ENCODE assay signal across 12 mouse cellular contexts in genomic region chr1:133265114-133265766, GRCm38 (mm10). TPM values are rescaled to one million over a fixed set of nuclear protein-coding genes. Genes with fewer than 3 reads are reported as not detected.
DNase-seq lines count a peak whose midpoint lies in the region; ATAC-seq and TF ChIP-seq lines count a peak whose summit lies in the region.
"Had no signal": no experiment of that assay in that cellular context is flagged by ENCODE, and none has a peak within 500 bp of the region (broad histone marks: within the 10 kb centered on the region; RNA-seq: fewer than 3 reads in every experiment).

No protein-coding gene starts in this region.

- no peak for TF ChIP-seq POLR2A in MEL (IDR thresholded peaks at IDR 0.05; ENCODE audit: control insufficient read depth in 1 of 2, insufficient read depth in 1 of 2, low read depth in 1 of 2, low read length in 2 of 2, poor library complexity in 1 of 2)

- H3K4me3 ChIP-seq in hindbrain, embryonic 13.5 days = no peak overlapping the region
- no peak overlapping the region for H3K4me3 ChIP-seq in hindbrain, embryonic 16.5 days (ENCODE audit: low read length)
- H3K4me3 ChIP-seq in MEL (ENCODE audit: control insufficient read depth in 1 of 2, insufficient read depth in 1 of 2, low read depth in 2 of 2, low read length in 2 of 2) = no peak overlapping the region
- H3K4me3 ChIP-seq in liver, embryonic 16.5 days (ENCODE audit: low read depth, low read length) = no peak overlapping the region
- H3K4me3 ChIP-seq: embryonic facial prominence, embryonic 12.5 days; midbrain, embryonic 12.5 days had no signal

- no peaks in the 10 kb centered on the region for H3K79me2 ChIP-seq in MEL (ENCODE audit: control insufficient read depth, insufficient read depth, low read length, poor library complexity)

- intact Hi-C loops in left cerebral cortex, postnatal 4 days (cut with DNase I) = loop anchor here (10.0 kb wide), 1 partner anchor 80 kb away; no protein-coding TSS in a partner anchor

- no peaks in the 10 kb centered on the region for H3K9me3 ChIP-seq in hindbrain, embryonic 13.5 days
- no peaks in the 10 kb centered on the region for H3K9me3 ChIP-seq in hindbrain, embryonic 16.5 days (ENCODE audit: control insufficient read depth, low read length)
- no peaks in the 10 kb centered on the region for H3K9me3 ChIP-seq in MEL (replicated peaks; ENCODE audit: insufficient read depth, low read length)
- H3K9me3 ChIP-seq in liver, embryonic 16.5 days (replicated peaks; ENCODE audit: control insufficient read depth, low read length) = no peaks in the 10 kb centered on the region
- H3K9me3 ChIP-seq: embryonic facial prominence, embryonic 12.5 days; midbrain, embryonic 12.5 days had no signal

- no peak overlapping the region for H3K9ac ChIP-seq in hindbrain, embryonic 13.5 days
- H3K9ac ChIP-seq in hindbrain, embryonic 16.5 days (ENCODE audit: low read depth, low read length) = no peak overlapping the region
- H3K9ac ChIP-seq in MEL (ENCODE audit: control insufficient read depth, low read depth, low read length, poor library complexity, severe bottlenecking) = no peak overlapping the region
- no peak overlapping the region for H3K9ac ChIP-seq in liver, embryonic 16.5 days (ENCODE audit: low read depth, low read length)
- H3K9ac ChIP-seq: embryonic facial prominence, embryonic 12.5 days had no signal

- TF ChIP-seq EP300 in MEL (IDR thresholded peaks at IDR 0.05; ENCODE audit: low read depth in 1 of 2, low read length in 2 of 2) = no peak

- ATAC-seq in hindbrain, embryonic 13.5 days (ENCODE audit: low FRiP score) = no peak
- no peak for ATAC-seq in hindbrain, embryonic 16.5 days
- peak; percentile 77 for ATAC-seq in liver, embryonic 16.5 days (ENCODE audit: low read depth)

- no peak for TF ChIP-seq RAD21 in MEL (IDR thresholded peaks at IDR 0.05; ENCODE audit: low read depth, low read length)

- peaks cover 57% of the 10 kb centered on the region for H3K4me1 ChIP-seq in hindbrain, embryonic 13.5 days (replicated peaks)
- peaks cover 6% of the 10 kb centered on the region for H3K4me1 ChIP-seq in hindbrain, embryonic 16.5 days (ENCODE audit: control insufficient read depth, insufficient read depth, low read depth, low read length)
- peaks cover 0 to 3% of the 10 kb centered on the region in 2 experiments; a peak in 1 of 4 replicates for H3K4me1 ChIP-seq in MEL (ENCODE audit: control insufficient read depth in 1 of 2, insufficient read depth in 2 of 2, low read length in 2 of 2)
- H3K4me1 ChIP-seq in liver, embryonic 16.5 days (ENCODE audit: control insufficient read depth, low read depth, low read length) = peaks cover 24% of the 10 kb centered on the region

- H3K4me2 ChIP-seq in hindbrain, embryonic 13.5 days = no peak overlapping the region
- H3K4me2 ChIP-seq in hindbrain, embryonic 16.5 days (ENCODE audit: low read length) = no peak overlapping the region
- no peak overlapping the region for H3K4me2 ChIP-seq in liver, embryonic 16.5 days (ENCODE audit: low read depth, low read length)
- H3K4me2 ChIP-seq: embryonic facial prominence, embryonic 12.5 days; midbrain, embryonic 12.5 days had no signal

- H3K27ac ChIP-seq in hindbrain, embryonic 13.5 days = peak overlapping the region; percentile 58
- no peak overlapping the region for H3K27ac ChIP-seq in hindbrain, embryonic 16.5 days (ENCODE audit: low read depth, low read length)
- H3K27ac ChIP-seq in MEL (ENCODE audit: control insufficient read depth, low read depth, low read length) = no peak overlapping the region
- peak overlapping the region; percentile 66 for H3K27ac ChIP-seq in liver, embryonic 16.5 days (ENCODE audit: low read length)
- H3K27ac ChIP-seq: embryonic facial prominence, embryonic 12.5 days had no signal

- peak; percentile 21 for DNase-seq in MEL (ENCODE audit: low read depth, low spot score)
- peak; percentile 75 for DNase-seq in kidney, adult 18-20 months
- DNase-seq in cerebellum, adult 11 months = no peak
- no peak for DNase-seq in left cerebral cortex, postnatal 4 days
- no peak for DNase-seq in layer of hippocampus, adult 18-20 months (ENCODE audit: low spot score in 2 of 2)
- DNase-seq: gastrocnemius, postnatal 36 days had no signal

- peaks cover 78% of the 10 kb centered on the region for H3K36me3 ChIP-seq in hindbrain, embryonic 13.5 days
- peaks cover 13% of the 10 kb centered on the region for H3K36me3 ChIP-seq in hindbrain, embryonic 16.5 days (ENCODE audit: control insufficient read depth, insufficient read depth, low read length)
- H3K36me3 ChIP-seq in MEL (ENCODE audit: control insufficient read depth in 1 of 2, insufficient read depth in 2 of 2, low read length in 2 of 2) = peaks cover 2 to 5% of the 10 kb centered on the region in 2 experiments; a peak in 3 of 4 replicates
- no peaks in the 10 kb centered on the region for H3K36me3 ChIP-seq in liver, embryonic 16.5 days (ENCODE audit: control insufficient read depth, insufficient read depth)
- H3K36me3 ChIP-seq: embryonic facial prominence, embryonic 12.5 days had no signal

- TF ChIP-seq CTCF in MEL (IDR thresholded peaks at IDR 0.05 in 2 of 3, conservative IDR thresholded peaks at IDR 0.05 in 1 of 3; ENCODE audit: control insufficient read depth in 1 of 3, insufficient read depth in 1 of 3, low read depth in 2 of 3, low read length in 3 of 3, poor library complexity in 1 of 3, severe bottlenecking in 1 of 3) = peak; percentile 12 to 46 (median 33); a peak in 5 of 6 replicates

- no peaks in the 10 kb centered on the region for H3K27me3 ChIP-seq in hindbrain, embryonic 13.5 days
- no peaks in the 10 kb centered on the region for H3K27me3 ChIP-seq in hindbrain, embryonic 16.5 days (replicated peaks; ENCODE audit: control insufficient read depth, insufficient read depth, low read length)
- H3K27me3 ChIP-seq in MEL (ENCODE audit: control insufficient read depth in 1 of 2, insufficient read depth in 2 of 2, low read length in 2 of 2) = no peaks in the 10 kb centered on the region
- H3K27me3 ChIP-seq in liver, embryonic 16.5 days (ENCODE audit: control insufficient read depth, insufficient read depth, low read depth, low read length) = no peaks in the 10 kb centered on the region
- H3K27me3 ChIP-seq: embryonic facial prominence, embryonic 12.5 days; midbrain, embryonic 12.5 days had no signal

- 59% methylated on average over 11 of the region's 11 CpGs for WGBS in hindbrain, embryonic 13.5 days
- 55% methylated on average over 11 of the region's 11 CpGs for WGBS in hindbrain, embryonic 16.5 days
- WGBS in liver, embryonic 16.5 days (ENCODE audit: insufficient replicate concordance) = 30% methylated on average over 11 of the region's 11 CpGs

TF ChIP-seq in MEL, 35 proteins besides CTCF, POLR2A, EP300 and RAD21:
- TF ChIP-seq POLR2AphosphoS2 (IDR thresholded peaks at IDR 0.05; ENCODE audit: low read length) (no peak), HCFC1 (IDR thresholded peaks at IDR 0.05; ENCODE audit: low read depth, low read length) (no peak), JUND (IDR thresholded peaks at IDR 0.05; ENCODE audit: low read depth, low read length) (no peak), GABPA (IDR thresholded peaks at IDR 0.05; ENCODE audit: low read depth, low read length) (no peak), TAL1 (IDR thresholded peaks at IDR 0.05; ENCODE audit: low read length) (no peak)

RNA-seq across cellular contexts. Expression of gene Golt1a, which starts 44.4 kb away (rescaled TPM):
- polyA plus RNA-seq in hindbrain, embryonic 13.5 days (2015; fragmentation: Nextera tagmentation; extraction: Ambion mirVana) = 0.10 TPM in 1 of 2 replicates, not detected in the other
- not detected in 2 replicates for polyA plus RNA-seq in hindbrain, embryonic 16.5 days (2015; fragmentation: Nextera tagmentation; extraction: Ambion mirVana)
- total RNA-seq in MEL (2012; rRNA removed) = not detected in 2 replicates
- not detected for polyA plus RNA-seq in MEL (2012; ENCODE audit: insufficient read depth in 1 of 2, insufficient read length in 2 of 2, low read depth in 1 of 2, low replicate concordance in 2 of 2, missing spikeins in 1 of 2)
- polyA plus RNA-seq in liver, embryonic 16.5 days (2015; fragmentation: Nextera tagmentation; extraction: Ambion mirVana) = 7.8 and 10.2 TPM in 2 replicates
- under 1 TPM in 1 of 2 experiments, not detected in 1; 0.78 TPM for total RNA-seq in left cerebral cortex, postnatal 4 days (2021)
- not detected for total RNA-seq in layer of hippocampus, adult 18-20 months (2021)
- total RNA-seq: gastrocnemius, postnatal 36 days; layer of hippocampus, postnatal 10 days had no signal
- polyA plus RNA-seq: embryonic facial prominence, embryonic 12.5 days; midbrain, embryonic 12.5 days had no signal

RNA-seq across cellular contexts. Expression of gene Kiss1, which starts 56.4 kb away (rescaled TPM):
- 0.38 TPM in 1 of 2 replicates, not detected in the other for polyA plus RNA-seq in hindbrain, embryonic 13.5 days (2015; fragmentation: Nextera tagmentation; extraction: Ambion mirVana)
- polyA plus RNA-seq in hindbrain, embryonic 16.5 days (2015; fragmentation: Nextera tagmentation; extraction: Ambion mirVana) = not detected in 2 replicates
- not detected in 2 replicates for total RNA-seq in MEL (2012; rRNA removed)
- polyA plus RNA-seq in MEL (2012; ENCODE audit: insufficient read depth in 1 of 2, insufficient read length in 2 of 2, low read depth in 1 of 2, low replicate concordance in 2 of 2, missing spikeins in 1 of 2) = not detected
- polyA plus RNA-seq in liver, embryonic 16.5 days (2015; fragmentation: Nextera tagmentation; extraction: Ambion mirVana) = not detected in 2 replicates
- not detected for total RNA-seq in left cerebral cortex, postnatal 4 days (2021)
- total RNA-seq in layer of hippocampus, adult 18-20 months (2021) = not detected
- total RNA-seq: gastrocnemius, postnatal 36 days had no signal
- polyA plus RNA-seq: embryonic facial prominence, embryonic 12.5 days; midbrain, embryonic 12.5 days had no signal

Comparison
In these comparisons a context has a peak if more than half of its experiments do, and no peak if none do; other contexts are left out.
1. H3K27ac ChIP-seq: peak in hindbrain, embryonic 13.5 days (single experiment) and liver, embryonic 16.5 days (single experiment); none in hindbrain, embryonic 16.5 days (single experiment) and MEL (single experiment).
2. DNase-seq: peak in MEL (single experiment) and kidney, adult 18-20 months (single experiment); none in cerebellum, adult 11 months (single experiment), left cerebral cortex, postnatal 4 days (single experiment) and layer of hippocampus, adult 18-20 months (0 of 2).